ENCODE assay signal across 23 mouse cellular contexts in the genomic region with DNA sequence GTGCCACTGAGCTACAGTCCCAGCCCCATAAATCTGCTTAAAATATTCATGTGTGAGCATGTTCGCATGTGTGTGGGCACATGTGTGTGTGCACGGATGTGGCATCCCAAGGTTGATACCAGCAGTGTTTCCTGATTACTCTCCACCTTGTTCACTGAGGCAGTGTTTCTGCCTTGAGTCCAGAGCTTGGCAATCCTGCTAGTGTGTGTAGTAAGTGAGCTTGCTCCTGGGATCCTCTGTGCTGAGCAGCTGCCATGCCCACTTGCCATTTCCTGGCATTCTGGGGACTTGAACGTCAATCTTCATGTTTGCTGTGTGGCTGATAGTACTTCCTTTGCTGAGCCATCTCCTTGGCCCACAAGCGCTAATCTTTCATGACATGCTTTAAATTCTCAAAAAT. TPM values are rescaled to one million over a fixed set of nuclear protein-coding genes. Genes with fewer than 3 reads are reported as not detected.
DNase-seq lines count a peak whose midpoint lies in the region; ATAC-seq and TF ChIP-seq lines count a peak whose summit lies in the region.
"Had no signal": no experiment of that assay in that cellular context is flagged by ENCODE, and none has a peak within 500 bp of the region (broad histone marks: within the 10 kb centered on the region; RNA-seq: fewer than 3 reads in every experiment).

No protein-coding gene starts in this region.

- WGBS in kidney, embryonic 14.5 days, result 90% methylated on average over 4 of the region's 4 CpGs
- WGBS in lung, postnatal 0 days, result 79% methylated on average over 4 of the region's 4 CpGs
- 90% methylated on average over 4 of the region's 4 CpGs for WGBS in limb, embryonic 10.5 days

- TF ChIP-seq EP300 in lung, postnatal 0 days (IDR thresholded peaks at IDR 0.05), result no peak

- no peak for TF ChIP-seq CTCF in lung, postnatal 0 days (IDR thresholded peaks at IDR 0.05)

- H3K36me3 ChIP-seq in kidney, embryonic 14.5 days (ENCODE audit: control insufficient read depth, insufficient read depth, low read length), result no peaks in the 10 kb centered on the region
- H3K36me3 ChIP-seq in lung, postnatal 0 days (ENCODE audit: insufficient read depth, low read length), result no peaks in the 10 kb centered on the region
- H3K36me3 ChIP-seq in limb, embryonic 10.5 days, result no peaks in the 10 kb centered on the region
- H3K36me3 ChIP-seq: embryonic facial prominence, embryonic 12.5 days; G1E; heart, embryonic 12.5 days; liver, embryonic 13.5 days; midbrain, embryonic 12.5 days; neural tube, embryonic 12.5 days had no signal

- no peak overlapping the region for H3K27ac ChIP-seq in kidney, embryonic 14.5 days (ENCODE audit: low read depth, low read length)
- no peak overlapping the region for H3K27ac ChIP-seq in lung, postnatal 0 days (ENCODE audit: low read length)
- no peak overlapping the region for H3K27ac ChIP-seq in limb, embryonic 10.5 days
- H3K27ac ChIP-seq: embryonic facial prominence, embryonic 12.5 days; hindbrain, embryonic 14.5 days; liver, embryonic 13.5 days; midbrain, embryonic 12.5 days; neural tube, embryonic 12.5 days had no signal

- peak; percentile 28 to 29 for DNase-seq in cerebellum, postnatal 10 days
- DNase-seq in cerebellum, postnatal 4 days (ENCODE audit: low spot score in 2 of 2), result no peak
- peak; percentile 14 for DNase-seq in kidney, postnatal 14 days
- DNase-seq in lung, postnatal 36 days, result peak; percentile 40
- DNase-seq in lung, postnatal 0 days (ENCODE audit: low spot score), result no peak
- DNase-seq in limb, embryonic 10.5 days (ENCODE audit: low spot score), result peak; percentile 10
- DNase-seq in layer of hippocampus, postnatal 10 days (ENCODE audit: low spot score in 2 of 2), result no peak
- DNase-seq: cerebellum, adult 2 months; heart, postnatal 14 days; kidney, adult 9 months; layer of hippocampus, postnatal 36 days; liver, embryonic 13.5 days; thymus, postnatal 14 days had no signal

- H3K4me1 ChIP-seq in kidney, embryonic 14.5 days (ENCODE audit: control insufficient read depth, insufficient read depth, low read length), result 0 out of 2 replicates have a peak, but pooled peaks cover 6% of the 10 kb centered on the region
- H3K4me1 ChIP-seq in lung, postnatal 0 days (ENCODE audit: insufficient read depth, low read depth, low read length), result no peaks in the 10 kb centered on the region
- H3K4me1 ChIP-seq in limb, embryonic 10.5 days, result peaks cover 12% of the 10 kb centered on the region
- H3K4me1 ChIP-seq: midbrain, embryonic 12.5 days; neural tube, embryonic 12.5 days had no signal

- no peak overlapping the region for H3K4me2 ChIP-seq in kidney, embryonic 14.5 days (replicated peaks; ENCODE audit: low read depth, low read length)
- H3K4me2 ChIP-seq in lung, postnatal 0 days (replicated peaks; ENCODE audit: low read depth, low read length), result no peak overlapping the region
- H3K4me2 ChIP-seq: embryonic facial prominence, embryonic 12.5 days; heart, embryonic 12.5 days; hindbrain, embryonic 14.5 days; liver, embryonic 13.5 days; midbrain, embryonic 12.5 days; neural tube, embryonic 12.5 days had no signal

- no peak overlapping the region for H3K9ac ChIP-seq in kidney, embryonic 14.5 days (ENCODE audit: low read depth, low read length)
- no peak overlapping the region for H3K9ac ChIP-seq in lung, postnatal 0 days (replicated peaks; ENCODE audit: low read depth)
- H3K9ac ChIP-seq: embryonic facial prominence, embryonic 12.5 days; heart, embryonic 12.5 days; hindbrain, embryonic 14.5 days; liver, embryonic 13.5 days; midbrain, embryonic 12.5 days; neural tube, embryonic 12.5 days had no signal

- no peak overlapping the region for H3K4me3 ChIP-seq in kidney, embryonic 14.5 days (ENCODE audit: low read length)
- H3K4me3 ChIP-seq in lung, postnatal 0 days (ENCODE audit: low read depth, low read length), result no peak overlapping the region
- H3K4me3 ChIP-seq in limb, embryonic 10.5 days, result no peak overlapping the region
- H3K4me3 ChIP-seq: embryonic facial prominence, embryonic 12.5 days; erythroblast, embryonic 14.5 days; heart, embryonic 12.5 days; liver, embryonic 13.5 days; midbrain, embryonic 12.5 days; neural tube, embryonic 12.5 days had no signal

- ATAC-seq in kidney, embryonic 14.5 days (ENCODE audit: low FRiP score, low TSS enrichment), result no peak
- no peak for ATAC-seq in lung, postnatal 0 days
- ATAC-seq: forebrain, embryonic 14.5 days had no signal

- no peaks in the 10 kb centered on the region for H3K9me3 ChIP-seq in kidney, embryonic 14.5 days (ENCODE audit: control insufficient read depth, low read length)
- no peaks in the 10 kb centered on the region for H3K9me3 ChIP-seq in lung, postnatal 0 days (ENCODE audit: low read length)
- no peaks in the 10 kb centered on the region for H3K9me3 ChIP-seq in limb, embryonic 10.5 days (replicated peaks)
- H3K9me3 ChIP-seq: embryonic facial prominence, embryonic 12.5 days; G1E; heart, embryonic 12.5 days; liver, embryonic 13.5 days; midbrain, embryonic 12.5 days; neural tube, embryonic 12.5 days had no signal

- H3K27me3 ChIP-seq in kidney, embryonic 14.5 days (ENCODE audit: control insufficient read depth, insufficient read depth, low read length), result no peaks in the 10 kb centered on the region
- H3K27me3 ChIP-seq in lung, postnatal 0 days (replicated peaks; ENCODE audit: insufficient read depth, low read length), result no peaks in the 10 kb centered on the region
- H3K27me3 ChIP-seq in limb, embryonic 10.5 days (ENCODE audit: low read depth, poor library complexity, severe bottlenecking), result no peaks in the 10 kb centered on the region
- H3K27me3 ChIP-seq: embryonic facial prominence, embryonic 12.5 days; heart, embryonic 12.5 days; liver, embryonic 13.5 days; midbrain, embryonic 12.5 days; neural tube, embryonic 12.5 days had no signal

RNA-seq across cellular contexts. Expression of gene Mettl24, which starts 32.1 kb away (rescaled TPM):
- 2.7 and 2.8 TPM in 2 replicates for polyA plus RNA-seq in kidney, embryonic 14.5 days (2014; fragmentation: Nextera tagmentation; extraction: Ambion mirVana)
- 17.1 and 21.6 TPM in 2 replicates for polyA plus RNA-seq in lung, postnatal 0 days (2015; fragmentation: Nextera tagmentation; extraction: Ambion mirVana)
- 1.6 and 1.8 TPM in 2 replicates for polyA plus RNA-seq in limb, embryonic 10.5 days (2016; fragmentation: Nextera tagmentation; extraction: Ambion mirVana)
- 1 to 10 TPM; 1.5 to 2.4 TPM for total RNA-seq in layer of hippocampus, postnatal 10 days (2021)
- total RNA-seq: common myeloid progenitor, adult 5-6 weeks; G1E had no signal
- polyA plus RNA-seq: erythroblast, embryonic 14.5 days; G1E had no signal

Comparison
In these comparisons a context has a peak if more than half of its experiments do, and no peak if none do; other contexts are left out.
1. DNase-seq: peak in cerebellum, postnatal 10 days (2 of 2), kidney, postnatal 14 days (single experiment), lung, postnatal 36 days (single experiment) and limb, embryonic 10.5 days (single experiment); none in cerebellum, postnatal 4 days (0 of 2), lung, postnatal 0 days (single experiment) and layer of hippocampus, postnatal 10 days (0 of 2).